Mouse (Mus musculus) spleen, embryonic (tissue): ENCODE measurements around the gene Fcnb.

Experiments
- CTCF ChIA-PET: fragments of 350-600 bp; sonication (Branson Sonifier 250); formaldehyde crosslinking; loops from one replicate; lab custom pipeline; 2022; lab: Charles Lee

The Fcnb gene

GRCm38 (mm10) chr2:28084768-28085167, at the start of gene Fcnb:
Gene Fcnb, minus strand, starts transcription at chr2:28084885.
- CTCF ChIA-PET, result no interaction called here

GRCm38 (mm10) chr2:28133833-28134232, 49.1 kb upstream of the Fcnb start:
- CTCF ChIA-PET, result no interaction called here

GRCm38 (mm10) chr2:28132117-28132516, 47.4 kb upstream of the Fcnb start:
- CTCF ChIA-PET, result no interaction called here

- CTCF ChIA-PET, result no interaction called here
These were observed 42.2 kb upstream of the Fcnb start for GRCm38 (mm10) chr2:28126763-28127438.

- CTCF ChIA-PET, result no interaction called here
These were observed 39.2 kb upstream of the Fcnb start for GRCm38 (mm10) chr2:28123910-28124309.

GRCm38 (mm10) chr2:28121309-28121708, 36.6 kb upstream of the Fcnb start:
- CTCF ChIA-PET, result no interaction called here

- CTCF ChIA-PET, result no interaction called here
These were observed 35.7 kb upstream of the Fcnb start for GRCm38 (mm10) chr2:28120342-28120741.

- CTCF ChIA-PET, result no interaction called here
These were observed 33.9 kb upstream of the Fcnb start for GRCm38 (mm10) chr2:28118518-28119116.

GRCm38 (mm10) chr2:28117490-28118308, 33.0 kb upstream of the Fcnb start:
- CTCF ChIA-PET, result no interaction called here

- CTCF ChIA-PET, result no interaction called here
These were observed 24.1 kb upstream of the Fcnb start for GRCm38 (mm10) chr2:28108763-28109162.

- CTCF ChIA-PET, result interaction anchor here (0.8 kb wide), 1 partner anchor 11 kb away, joined by 12 read pairs; no protein-coding TSS in a partner anchor
These were observed 21.3 kb upstream of the Fcnb start for GRCm38 (mm10) chr2:28106002-28106401.

GRCm38 (mm10) chr2:28103653-28104052, 19.0 kb upstream of the Fcnb start:
- CTCF ChIA-PET, result no interaction called here

- CTCF ChIA-PET, result no interaction called here
These were observed 17.2 kb upstream of the Fcnb start for GRCm38 (mm10) chr2:28101892-28102291.

GRCm38 (mm10) chr2:28100796-28101483, 16.3 kb upstream of the Fcnb start:
- CTCF ChIA-PET, result no interaction called here

GRCm38 (mm10) chr2:28098547-28099505, 14.1 kb upstream of the Fcnb start:
- CTCF ChIA-PET, result no interaction called here

GRCm38 (mm10) chr2:28096751-28097309, 12.1 kb upstream of the Fcnb start:
- CTCF ChIA-PET, result no interaction called here

GRCm38 (mm10) chr2:28092099-28092498, 7.4 kb upstream of the Fcnb start:
- CTCF ChIA-PET, result no interaction called here

GRCm38 (mm10) chr2:28091042-28091441, 6.4 kb upstream of the Fcnb start:
- CTCF ChIA-PET, result no interaction called here

- CTCF ChIA-PET, result no interaction called here
These were observed 5.8 kb upstream of the Fcnb start for GRCm38 (mm10) chr2:28090299-28091008.

GRCm38 (mm10) chr2:28089095-28089494, 4.4 kb upstream of the Fcnb start:
- CTCF ChIA-PET, result no interaction called here
